Mouse (Mus musculus): ENCODE measurements around the gene Gpm6a. TPM values are rescaled to one million over a fixed set of nuclear protein-coding genes. Genes with fewer than 3 reads are reported as not detected.
"Not testable (repeated sequence)": the region's sequence is repeated elsewhere in the genome, so short reads cannot be mapped to it uniquely, and the experiment has no call there.

Gpm6a gene
- polyA plus RNA-seq, 1 experiment from 2014 or later: 210 TPM

- H3K4me3 ChIP-seq: peak overlapping the region; percentile 17
Observed at GRCm38 (mm10) chr8:55025851-55026660, 71.4 kb downstream of the Gpm6a start.

GRCm38 (mm10) chr8:55026661-55027000 lies 72.0 kb downstream of the Gpm6a start:
- Histone ChIP-seq H3K27me3 (no peaks in the 10 kb centered on the region), H3K36me3 (no peaks in the 10 kb centered on the region), H3K4me1 (peaks cover 11% of the 10 kb centered on the region), H3K9ac (replicated peaks) (peak overlapping the region; percentile 7; the same call in 1 of the 2 replicates), H3K27ac (replicated peaks) (peak overlapping the region; percentile 94), H3K4me2 (replicated peaks) (peak overlapping the region; percentile 39), H3K4me3 (no peak overlapping the region), H3K9me3 (no peaks in the 10 kb centered on the region)
- WGBS: 22% methylated on average over 2 of the region's 2 CpGs
- peak; percentile 5; the same call in 1 of the 2 replicates for ATAC-seq (ENCODE audit: low FRiP score, low read depth)

More at GRCm38 (mm10) chr8:55025851-55026660, 71.4 kb downstream of the Gpm6a start:
- H3K4me2 ChIP-seq (replicated peaks): peak overlapping the region; percentile 39
- peak overlapping the region; percentile 24 for H3K9ac ChIP-seq (replicated peaks)
- no peaks in the 10 kb centered on the region for H3K36me3 ChIP-seq
- WGBS: 16% methylated on average over 10 of the region's 10 CpGs
- H3K27me3 ChIP-seq: no peaks in the 10 kb centered on the region
- peaks cover 11% of the 10 kb centered on the region for H3K4me1 ChIP-seq
- peak; percentile 90 for ATAC-seq (ENCODE audit: low FRiP score, low read depth)
- peak overlapping the region; percentile 94 for H3K27ac ChIP-seq (replicated peaks)
- no peaks in the 10 kb centered on the region for H3K9me3 ChIP-seq

GRCm38 (mm10) chr8:55028371-55028770 lies 73.7 kb downstream of the Gpm6a start:
- peaks cover 15% of the 10 kb centered on the region for H3K4me1 ChIP-seq
- no peak overlapping the region for H3K4me3 ChIP-seq
- H3K9me3 ChIP-seq: no peaks in the 10 kb centered on the region
- no peaks in the 10 kb centered on the region for H3K27me3 ChIP-seq
- no peak overlapping the region for H3K4me2 ChIP-seq (replicated peaks)
- ATAC-seq (ENCODE audit: low FRiP score, low read depth): no peak
- no peak overlapping the region for H3K9ac ChIP-seq (replicated peaks)
- H3K27ac ChIP-seq (replicated peaks): no peak overlapping the region
- H3K36me3 ChIP-seq: no peaks in the 10 kb centered on the region
- WGBS: 97% methylated on average over 2 of the region's 2 CpGs

GRCm38 (mm10) chr8:55031099-55031498 lies 76.5 kb downstream of the Gpm6a start:
- H3K4me3 ChIP-seq: no peak overlapping the region
- no peaks in the 10 kb centered on the region for H3K27me3 ChIP-seq
- H3K27ac ChIP-seq (replicated peaks): no peak overlapping the region
- H3K9me3 ChIP-seq: no peaks in the 10 kb centered on the region
- ATAC-seq (ENCODE audit: low FRiP score, low read depth): no peak
- no peak overlapping the region for H3K9ac ChIP-seq (replicated peaks)
- no peak overlapping the region for H3K4me2 ChIP-seq (replicated peaks)
- no peaks in the 10 kb centered on the region for H3K36me3 ChIP-seq
- H3K4me1 ChIP-seq: peaks cover 25% of the 10 kb centered on the region

- no peak overlapping the region for H3K4me2 ChIP-seq (replicated peaks)
- 3% methylated on average over 1 of the region's 1 CpGs for whole genome bisulfite sequencing
Observed at GRCm38 (mm10) chr8:55034309-55034708, 79.7 kb downstream of the Gpm6a start.

GRCm38 (mm10) chr8:55035416-55035815 lies 80.8 kb downstream of the Gpm6a start:
- ATAC-seq (ENCODE audit: low FRiP score, low read depth): no peak
- H3K27me3 ChIP-seq: no peaks in the 10 kb centered on the region
- H3K4me3 ChIP-seq: no peak overlapping the region
- no peak overlapping the region for H3K9ac ChIP-seq (replicated peaks)
- H3K9me3 ChIP-seq: no peaks in the 10 kb centered on the region
- H3K4me2 ChIP-seq (replicated peaks): no peak overlapping the region
- peaks cover 19% of the 10 kb centered on the region for H3K4me1 ChIP-seq
- H3K27ac ChIP-seq (replicated peaks): peak overlapping the region; percentile 80
- no peaks in the 10 kb centered on the region for H3K36me3 ChIP-seq

More at GRCm38 (mm10) chr8:55034309-55034708, 79.7 kb downstream of the Gpm6a start:
- Histone ChIP-seq H3K9ac (replicated peaks) (no peak overlapping the region), H3K27me3 (no peaks in the 10 kb centered on the region), H3K27ac (replicated peaks) (peak overlapping the region; percentile 80), H3K36me3 (no peaks in the 10 kb centered on the region), H3K4me3 (no peak overlapping the region), H3K4me1 (peaks cover 19% of the 10 kb centered on the region), H3K9me3 (no peaks in the 10 kb centered on the region)
- peak; percentile 95 for ATAC-seq (ENCODE audit: low FRiP score, low read depth)

GRCm38 (mm10) chr8:55042955-55043354 lies 88.3 kb downstream of the Gpm6a start:
- Histone ChIP-seq H3K9me3 (no peaks in the 10 kb centered on the region), H3K4me2 (replicated peaks) (no peak overlapping the region), H3K27ac (replicated peaks) (no peak overlapping the region), H3K36me3 (no peaks in the 10 kb centered on the region), H3K4me3 (no peak overlapping the region), H3K27me3 (no peaks in the 10 kb centered on the region), H3K9ac (replicated peaks) (no peak overlapping the region), H3K4me1 (no peaks in the 10 kb centered on the region)
- WGBS: 90% methylated on average over 1 of the region's 1 CpGs
- ATAC-seq (ENCODE audit: low FRiP score, low read depth): no peak

- no peaks in the 10 kb centered on the region for H3K4me1 ChIP-seq
- H3K4me3 ChIP-seq: no peak overlapping the region
- no peak overlapping the region for H3K27ac ChIP-seq (replicated peaks)
- 83% methylated on average over 3 of the region's 3 CpGs for WGBS
- H3K9me3 ChIP-seq: no peaks in the 10 kb centered on the region
- no peak for ATAC-seq (ENCODE audit: low FRiP score, low read depth)
- peaks cover 20% of the 10 kb centered on the region for H3K36me3 ChIP-seq
- H3K27me3 ChIP-seq: no peaks in the 10 kb centered on the region
- H3K9ac ChIP-seq (replicated peaks): no peak overlapping the region
- H3K4me2 ChIP-seq (replicated peaks): no peak overlapping the region
Observed at GRCm38 (mm10) chr8:55048396-55048795, 93.8 kb downstream of the Gpm6a start.

- H3K27me3 ChIP-seq: no peaks in the 10 kb centered on the region
- no peaks in the 10 kb centered on the region for H3K4me1 ChIP-seq
- no peak overlapping the region for H3K27ac ChIP-seq (replicated peaks)
- no peak overlapping the region for H3K9ac ChIP-seq (replicated peaks)
- no peaks in the 10 kb centered on the region for H3K9me3 ChIP-seq
- H3K4me3 ChIP-seq: no peak overlapping the region
- no peak overlapping the region for H3K4me2 ChIP-seq (replicated peaks)
- ATAC-seq (ENCODE audit: low FRiP score, low read depth): no peak
- 89% methylated on average over 4 of the region's 4 CpGs for WGBS
- H3K36me3 ChIP-seq: peaks cover 20% of the 10 kb centered on the region
Observed at GRCm38 (mm10) chr8:55049979-55050378, 95.3 kb downstream of the Gpm6a start.

GRCm38 (mm10) chr8:55068811-55069210 lies 114.2 kb downstream of the Gpm6a start:
- not testable (repeated sequence) for H3K27me3 ChIP-seq; H3K27ac ChIP-seq (replicated peaks); H3K4me2 ChIP-seq (replicated peaks); H3K9ac ChIP-seq (replicated peaks); H3K36me3 ChIP-seq; H3K4me3 ChIP-seq; ATAC-seq (ENCODE audit: low FRiP score, low read depth); H3K4me1 ChIP-seq; H3K9me3 ChIP-seq
- WGBS: 95% methylated on average over 2 of the region's 2 CpGs

GRCm38 (mm10) chr8:55073481-55073880 lies 118.8 kb downstream of the Gpm6a start:
- no peaks in the 10 kb centered on the region for H3K4me1 ChIP-seq
- WGBS: 96% methylated on average over 10 of the region's 10 CpGs
- H3K4me3 ChIP-seq: no peak overlapping the region
- H3K36me3 ChIP-seq: no peaks in the 10 kb centered on the region
- H3K27ac ChIP-seq (replicated peaks): no peak overlapping the region
- no peak for ATAC-seq (ENCODE audit: low FRiP score, low read depth)
- H3K4me2 ChIP-seq (replicated peaks): no peak overlapping the region
- no peaks in the 10 kb centered on the region for H3K9me3 ChIP-seq
- H3K9ac ChIP-seq (replicated peaks): no peak overlapping the region
- no peaks in the 10 kb centered on the region for H3K27me3 ChIP-seq

- no peaks in the 10 kb centered on the region for H3K9me3 ChIP-seq
- no peaks in the 10 kb centered on the region for H3K4me1 ChIP-seq
- no peak overlapping the region for H3K27ac ChIP-seq (replicated peaks)
- no peak overlapping the region for H3K4me2 ChIP-seq (replicated peaks)
- no peak overlapping the region for H3K9ac ChIP-seq (replicated peaks)
- no peak for ATAC-seq (ENCODE audit: low FRiP score, low read depth)
- no peaks in the 10 kb centered on the region for H3K27me3 ChIP-seq
- no peak overlapping the region for H3K4me3 ChIP-seq
- no peaks in the 10 kb centered on the region for H3K36me3 ChIP-seq
Observed at GRCm38 (mm10) chr8:55102195-55102594, 147.6 kb downstream of the Gpm6a start.

- no peak for ATAC-seq (ENCODE audit: low FRiP score, low read depth)
- no peak overlapping the region for H3K4me2 ChIP-seq (replicated peaks)
- H3K4me1 ChIP-seq: no peaks in the 10 kb centered on the region
- 89% methylated on average over 2 of the region's 2 CpGs for WGBS
- H3K4me3 ChIP-seq: no peak overlapping the region
- H3K27me3 ChIP-seq: no peaks in the 10 kb centered on the region
- H3K9ac ChIP-seq (replicated peaks): no peak overlapping the region
- H3K36me3 ChIP-seq: no peaks in the 10 kb centered on the region
- H3K9me3 ChIP-seq: no peaks in the 10 kb centered on the region
- H3K27ac ChIP-seq (replicated peaks): no peak overlapping the region
Observed at GRCm38 (mm10) chr8:55103065-55103464, 148.4 kb downstream of the Gpm6a start.

Measured in midbrain, embryonic 12.5 days (tissue).